Mouse (Mus musculus): ENCODE data around the gene Bmpr2.

- TF ChIP-seq CTCF (IDR thresholded peaks at IDR 0.05): no peak
- TF ChIP-seq EP300 (IDR thresholded peaks at IDR 0.05): no peak
These were observed 160.5 kb downstream of the Bmpr2 start for GRCm38 (mm10) chr1:59923673-59924072.
